Mouse (Mus musculus) left cerebral cortex, postnatal 25 days (tissue): ENCODE data around the gene Heatr9. TPM values are rescaled to one million over a fixed set of nuclear protein-coding genes. Genes with fewer than 3 reads are reported as not detected.

Source experiments
- total RNA-seq, 2 experiments: library from RNA; stranded (reverse); gene quantifications; 2 replicates each; pipeline ENCODE4 v1.2.3; 2021

Gene Heatr9
- total RNA-seq, 2 experiments from 2014 or later = not detected

Other genes with a start within 250 kb of the Heatr9 start
- not detected for gene Slfn14, start 235.4 kb downstream of the Heatr9 start, total RNA-seq
- gene Ap2b1, start 223.2 kb downstream of the Heatr9 start, total RNA-seq = 100 to 1,000 TPM; 291 to 311 TPM
- 10 to 100 TPM in 1 of 2 experiments, 1 to 10 TPM in 1; 9.5 to 11.6 TPM for gene Pex12, start 219.6 kb downstream of the Heatr9 start, total RNA-seq
- gene Rasl10b, start 113.0 kb downstream of the Heatr9 start, total RNA-seq = 100 to 1,000 TPM; 258 to 277 TPM
- gene Gas2l2, start 92.7 kb downstream of the Heatr9 start, total RNA-seq = under 1 TPM in 1 of 2 experiments, not detected in 1; 0.18 TPM
- gene 1700020L24Rik, start 84.5 kb downstream of the Heatr9 start, total RNA-seq = not detected
- gene Mmp28, start 59.1 kb downstream of the Heatr9 start, total RNA-seq = 1 to 10 TPM; 3.9 to 4.3 TPM
- 10 to 100 TPM; 48.4 to 65.7 TPM for gene Taf15, start 49.1 kb downstream of the Heatr9 start, total RNA-seq
- not detected for gene Ccl5, start 8.3 kb upstream of the Heatr9 start, total RNA-seq
- 1 to 10 TPM; 3.6 to 7.9 TPM for gene Ccl9, start 56.5 kb upstream of the Heatr9 start, total RNA-seq
- gene Ccl6, start 70.9 kb upstream of the Heatr9 start, total RNA-seq = 1 to 10 TPM; 1.7 to 2.4 TPM
- gene Rpl9-ps1, start 123.4 kb upstream of the Heatr9 start, total RNA-seq = not detected
- gene Ccl3, start 127.2 kb upstream of the Heatr9 start, total RNA-seq = not detected
- not detected for gene Ccl4, start 140.4 kb upstream of the Heatr9 start, total RNA-seq
- gene Wfdc17, start 181.8 kb upstream of the Heatr9 start, total RNA-seq = not detected
- gene Wfdc18, start 186.8 kb upstream of the Heatr9 start, total RNA-seq = 1 to 10 TPM; 1.9 to 3.1 TPM
- not detected for gene Wfdc21, start 224.8 kb upstream of the Heatr9 start, total RNA-seq
- 10 to 100 TPM; 12.3 to 14.8 TPM for gene Heatr6, start 231.5 kb upstream of the Heatr9 start, total RNA-seq